Mouse (Mus musculus) midbrain, embryonic 14.5 days (tissue): Measurements from ENCODE around the gene Cacnb1. TPM values are rescaled to one million over a fixed set of nuclear protein-coding genes. Genes with fewer than 3 reads are reported as not detected.

ENCODE experiments used
- ATAC-seq: fragments of 200-750 bp; cut with Nextera tagmentation; 2 replicates; pipeline ENCODE4 v1.8.0; 2017; ENCODE audit warnings: moderate number of reproducible peaks, moderate library complexity; ENCODE audit not compliant: low FRiP score, low TSS enrichment
- DNase-seq: peaks from one replicate; pipeline ENCODE4 v3.0.0-alpha.2; 2015
- H3K27ac ChIP-seq: fragments of 300-500 bp; sonication (generic); replicated peaks from 2 replicates; pipeline ENCODE4 v1.5.1; 2014; ENCODE audit warnings: mild to moderate bottlenecking, low read depth, low read length, moderate library complexity
- H3K27me3 ChIP-seq: fragments of 300-500 bp; sonication (generic); 2 replicates; pipeline ENCODE4 v1.6.1; 2014; ENCODE audit warnings: low read length, control low read depth, mixed read lengths; ENCODE audit not compliant: control insufficient read depth, insufficient read depth
- H3K36me3 ChIP-seq: fragments of 300-500 bp; sonication (generic); 2 replicates; pipeline ENCODE4 v1.6.1; 2014; ENCODE audit warnings: low read length, control low read depth; ENCODE audit not compliant: control insufficient read depth, insufficient read depth
- H3K4me1 ChIP-seq: fragments of 300-500 bp; sonication (generic); 2 replicates; pipeline ENCODE4 v1.6.1; 2014; ENCODE audit warnings: mild to moderate bottlenecking, antibody characterized with exemption, low read length, control low read depth; ENCODE audit not compliant: control insufficient read depth, insufficient read depth
- H3K4me2 ChIP-seq: fragments of 300-500 bp; sonication (generic); 2 replicates; pipeline ENCODE4 v1.6.1; 2014; ENCODE audit warnings: mild to moderate bottlenecking, low read length, moderate library complexity
- H3K4me3 ChIP-seq: fragments of 300-500 bp; sonication (generic); replicated peaks from 2 replicates; pipeline ENCODE4 v1.5.1; 2014; ENCODE audit warnings: low read depth, low read length
- H3K9ac ChIP-seq: fragments of 300-500 bp; sonication (generic); replicated peaks from 2 replicates; pipeline ENCODE4 v1.6.1; 2014; ENCODE audit warnings: mild to moderate bottlenecking, low read length, moderate library complexity
- H3K9me3 ChIP-seq: fragments of 300-500 bp; sonication (generic); 2 replicates; pipeline ENCODE4 v1.6.1; 2016; ENCODE audit warnings: low read length, control low read depth, mixed read lengths; ENCODE audit not compliant: control insufficient read depth
- WGBS: fragments of 180-500 bp; shearing (Covaris S2); extraction: QIAGEN DNeasy Blood & Tissue Kit; methylation state at CpG from one replicate; pipeline ENCODE4 v1.1.7; 2014; 5-methylcytosine and 5-hydroxymethylcytosine counted together
- polyA plus RNA-seq: library from polyadenylated mRNA; unstranded; fragments of >200 nt; fragmentation: Nextera tagmentation; extraction: Ambion mirVana; gene quantifications from 2 replicates; pipeline ENCODE4 v1.2.1, GENCODE M21; 2014

Cacnb1 gene
- polyA plus RNA-seq, 1 experiment from 2014 or later, result 40.6 TPM

GRCm38 (mm10) chr11:97994539-97995100 lies 28.2 kb downstream of the Cacnb1 start:
- H3K9me3 ChIP-seq, result no peaks in the 10 kb centered on the region
- DNase-seq, result peak; percentile 73

GRCm38 (mm10) chr11:97988530-97989096 lies 34.2 kb downstream of the Cacnb1 start:
- Histone ChIP-seq H3K4me3 (peak overlapping the region; percentile 75), H3K4me1 (peaks cover 7% of the 10 kb centered on the region; the same call in 1 of the 2 replicates), H3K27me3 (peaks cover 27% of the 10 kb centered on the region), H3K4me2 (peak overlapping the region; percentile 64), H3K36me3 (no peaks in the 10 kb centered on the region), H3K9me3 (no peaks in the 10 kb centered on the region), H3K9ac (peak overlapping the region; percentile 73), H3K27ac (peak overlapping the region; percentile 82)
- DNase-seq (peak; percentile 94), ATAC-seq (peak; percentile 86)
- WGBS, result under 1% methylated on average over 26 of the region's 26 CpGs

More at GRCm38 (mm10) chr11:97994539-97995100, 28.2 kb downstream of the Cacnb1 start:
- H3K9ac ChIP-seq, result peak overlapping the region; percentile 39; the same call in 1 of the 2 replicates
- H3K36me3 ChIP-seq, result no peaks in the 10 kb centered on the region
- H3K4me3 ChIP-seq, result peak overlapping the region; percentile 38
- 0 out of 2 replicates have a peak, but pooled peaks have one; percentile 24 for ATAC-seq
- H3K27me3 ChIP-seq, result no peaks in the 10 kb centered on the region
- no peak overlapping the region for H3K27ac ChIP-seq
- H3K4me2 ChIP-seq, result peak overlapping the region; percentile 69
- H3K4me1 ChIP-seq, result peaks cover 9% of the 10 kb centered on the region
- 7% methylated on average over 13 of the region's 13 CpGs for WGBS

DNA sequence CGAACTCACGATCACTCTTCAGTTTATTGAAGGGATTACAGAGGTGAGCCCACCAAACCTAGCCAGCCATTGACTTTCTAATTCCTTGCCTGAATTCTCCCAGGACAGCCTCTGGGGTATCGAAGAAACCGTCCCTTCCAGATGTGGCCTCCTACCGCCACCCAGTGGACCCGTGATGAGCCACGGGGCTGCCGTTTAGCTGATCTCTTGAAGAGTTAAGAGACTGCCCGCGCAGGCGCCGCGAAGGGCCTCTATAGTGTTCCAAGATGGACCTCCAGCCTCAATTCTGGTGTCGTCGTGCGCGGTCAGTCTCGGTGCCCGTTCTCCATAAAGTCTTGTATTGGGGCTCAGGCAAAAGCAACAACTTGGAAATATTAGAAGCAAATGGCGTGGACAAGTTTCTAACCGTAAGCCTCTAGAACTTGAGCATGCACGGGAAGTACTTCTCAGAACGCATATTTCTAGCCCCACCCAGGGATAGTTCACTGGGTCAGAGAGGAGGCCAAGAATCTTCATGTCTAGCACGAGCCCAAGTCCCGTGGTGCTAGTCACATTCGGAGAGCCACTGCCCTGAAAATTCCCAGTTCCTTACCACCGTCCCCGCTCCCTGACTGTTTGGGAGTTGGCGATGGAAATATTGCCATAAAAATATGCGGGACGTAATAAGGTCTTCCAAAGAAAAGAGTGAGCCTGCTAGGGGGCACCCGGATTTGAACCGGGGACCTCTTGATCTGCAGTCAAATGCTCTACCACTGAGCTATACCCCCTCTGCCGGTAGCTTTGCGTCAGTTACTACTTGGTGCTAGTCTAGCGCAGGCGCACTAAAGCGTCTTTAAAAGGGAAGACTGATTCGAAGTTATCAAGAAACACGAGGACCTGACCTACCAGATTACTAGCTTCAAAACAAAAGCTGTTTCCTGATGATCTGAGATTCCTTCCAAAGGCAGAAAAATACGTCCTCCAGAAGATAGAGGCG lies 35.0 kb downstream of the Cacnb1 start:
- peak overlapping the region; percentile 66 for H3K4me2 ChIP-seq
- peak overlapping the region; percentile 73 for H3K9ac ChIP-seq
- peaks cover 7% of the 10 kb centered on the region; the same call in 1 of the 2 replicates for H3K4me1 ChIP-seq
- under 1% methylated on average over 42 of the region's 42 CpGs for WGBS
- H3K4me3 ChIP-seq, result peak overlapping the region; percentile 75
- H3K27ac ChIP-seq, result peak overlapping the region; percentile 82
- H3K9me3 ChIP-seq, result no peaks in the 10 kb centered on the region
- H3K27me3 ChIP-seq, result peaks cover 27% of the 10 kb centered on the region
- ATAC-seq (peak; percentile 74), DNase-seq (peak; percentile 95)
- no peaks in the 10 kb centered on the region for H3K36me3 ChIP-seq

DNA sequence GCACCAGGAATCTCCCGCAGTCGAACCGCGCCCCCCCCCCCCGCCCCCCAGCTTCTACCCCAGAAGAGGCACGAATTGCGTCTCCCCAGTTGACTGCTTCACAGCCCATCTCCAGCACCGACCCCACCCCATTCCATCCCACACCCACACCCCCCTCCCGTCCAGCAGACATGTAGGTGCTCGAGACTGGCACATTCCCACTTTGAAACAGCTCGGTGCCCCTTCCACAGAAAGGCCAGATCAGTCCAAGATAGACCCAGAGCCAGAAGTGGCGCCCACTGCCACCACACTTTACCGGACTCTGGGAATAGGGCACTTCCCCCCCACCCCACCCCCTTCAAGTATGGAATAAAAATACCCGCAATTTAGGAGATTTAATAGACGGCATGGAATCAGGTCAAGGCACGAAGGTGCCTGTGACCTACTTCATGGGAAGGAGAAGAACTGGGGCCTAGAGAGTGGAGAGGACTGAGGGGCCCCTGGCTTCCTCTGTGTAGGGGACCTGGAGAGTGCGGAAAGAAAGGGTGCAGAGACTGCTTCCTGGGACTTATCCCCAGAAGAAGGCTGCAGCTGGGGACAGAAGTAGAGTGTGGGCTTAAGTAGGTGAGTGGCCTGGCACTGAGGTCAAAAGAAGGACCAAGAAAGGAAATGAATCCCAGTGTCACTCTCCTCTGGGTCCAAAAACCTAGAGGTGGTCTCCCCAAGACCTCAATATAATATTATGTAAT lies 35.9 kb downstream of the Cacnb1 start:
- DNase-seq (no peak), ATAC-seq (no peak)
- H3K27ac ChIP-seq, result no peak overlapping the region; the same call in 1 of the 2 replicates
- peak overlapping the region; percentile 75 for H3K4me3 ChIP-seq
- no peaks in the 10 kb centered on the region for H3K9me3 ChIP-seq
- H3K27me3 ChIP-seq, result peaks cover 27% of the 10 kb centered on the region
- H3K36me3 ChIP-seq, result no peaks in the 10 kb centered on the region
- 0 out of 2 replicates have a peak overlapping the region, but pooled peaks have one; percentile 58 for H3K9ac ChIP-seq
- H3K4me2 ChIP-seq, result peak overlapping the region; percentile 76
- peaks cover 7% of the 10 kb centered on the region; the same call in 1 of the 2 replicates for H3K4me1 ChIP-seq
- 30% methylated on average over 17 of the region's 17 CpGs for WGBS

DNA sequence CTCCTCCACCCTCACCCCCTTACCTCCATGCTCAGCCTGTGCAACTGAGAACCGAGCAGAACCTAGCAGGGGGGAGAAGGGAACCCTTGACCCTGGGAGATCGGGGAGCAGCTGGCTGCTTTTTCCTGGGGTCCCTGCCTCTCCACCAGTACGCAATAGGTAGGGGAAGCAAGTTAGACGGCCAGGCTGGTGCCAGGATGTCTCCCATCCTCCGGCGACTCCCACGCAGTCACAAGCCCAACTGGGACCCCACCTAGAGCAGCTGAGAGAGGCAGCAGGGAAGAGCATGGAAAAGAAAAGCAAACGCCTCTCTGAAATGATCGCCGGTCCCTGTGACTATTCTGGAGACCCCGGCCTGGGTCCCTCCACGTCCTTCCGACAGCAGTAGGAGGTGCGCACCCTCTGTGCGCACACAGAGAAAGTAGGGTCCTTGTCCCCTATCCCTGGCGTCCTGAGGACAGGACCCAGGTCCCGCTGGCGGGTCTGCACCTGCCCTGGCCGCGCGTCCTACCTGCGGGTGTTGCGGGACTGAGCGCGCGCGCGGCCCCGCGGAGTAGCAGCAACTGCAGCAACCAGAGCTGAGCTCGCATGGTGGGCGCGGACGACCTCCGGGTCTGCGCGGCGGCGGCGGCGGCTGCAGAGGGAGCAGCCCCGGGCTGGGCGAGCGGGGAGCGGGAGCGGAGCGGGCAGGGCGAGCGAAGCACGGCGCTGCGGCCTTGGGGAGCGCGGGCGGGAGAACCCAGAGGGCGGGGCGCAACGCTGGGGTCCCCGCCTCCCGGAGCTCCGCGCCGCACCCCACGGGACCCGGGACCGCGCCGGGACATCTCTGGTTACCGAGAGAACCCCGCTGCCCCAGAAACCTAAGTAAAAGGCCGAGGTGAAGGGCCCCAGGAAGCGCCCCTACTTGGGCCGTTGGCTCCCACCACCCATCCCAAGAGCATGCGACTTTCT lies 36.8 kb downstream of the Cacnb1 start, which contains the start of gene Plxdc1:
TSS of gene Plxdc1 (minus strand) at position 718 of the 951 bp plus-strand sequence.
- H3K27ac ChIP-seq, result no peak within 1 kb of the TSS; the same call in 1 of the 2 replicates
- WGBS, result 2% methylated on average over 74 of the region's 74 CpGs
- H3K4me1 ChIP-seq, result peaks cover 7% of the 10 kb centered on the region; the same call in 1 of the 2 replicates
- peak within 1 kb of the TSS; percentile 76 for H3K4me2 ChIP-seq
- ATAC-seq (no peak), DNase-seq (peak; percentile 64)
- H3K9ac ChIP-seq, result peak within 1 kb of the TSS; percentile 58
- peak within 1 kb of the TSS; percentile 75 for H3K4me3 ChIP-seq
- H3K27me3 ChIP-seq, result peaks cover 27% of the 10 kb centered on the region
- H3K9me3 ChIP-seq, result no peaks in the 10 kb centered on the region
- H3K36me3 ChIP-seq, result no peaks in the 10 kb centered on the region

- ATAC-seq (no peak), DNase-seq (no peak)
- H3K4me3 ChIP-seq, result no peak overlapping the region
- peaks cover 3% of the 10 kb centered on the region; the same call in 1 of the 2 replicates for H3K4me1 ChIP-seq
- H3K27ac ChIP-seq, result no peak overlapping the region
- H3K9ac ChIP-seq, result no peak overlapping the region
- no peaks in the 10 kb centered on the region for H3K9me3 ChIP-seq
- peaks cover 27% of the 10 kb centered on the region for H3K27me3 ChIP-seq
- 59% methylated on average over 1 of the region's 1 CpGs for WGBS
- H3K36me3 ChIP-seq, result no peaks in the 10 kb centered on the region
- no peak overlapping the region for H3K4me2 ChIP-seq
Measured at GRCm38 (mm10) chr11:97983983-97984382, 38.9 kb downstream of the Cacnb1 start.

DNA sequence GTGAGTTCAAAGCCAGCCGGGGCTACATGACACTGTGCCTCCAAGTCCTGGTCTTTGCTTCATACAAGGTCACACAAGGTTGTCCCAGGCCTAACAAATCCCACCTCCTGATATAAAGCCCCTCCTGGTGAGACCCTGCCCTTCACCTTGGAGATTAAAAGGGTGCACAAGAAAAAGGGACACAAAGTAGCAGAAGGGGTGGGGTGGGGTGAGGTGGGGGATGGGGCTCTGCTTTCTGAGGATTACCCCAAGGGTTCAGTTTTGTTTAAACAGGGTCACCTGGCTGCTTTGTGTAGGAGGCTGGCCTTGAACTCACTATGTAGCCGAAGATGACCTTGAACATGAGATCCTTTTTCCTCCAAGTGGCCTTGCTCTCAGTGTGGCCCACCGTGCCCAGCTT lies 39.3 kb downstream of the Cacnb1 start:
- Histone ChIP-seq H3K4me2 (no peak overlapping the region), H3K27me3 (peaks cover 27% of the 10 kb centered on the region), H3K4me3 (no peak overlapping the region), H3K9ac (no peak overlapping the region), H3K4me1 (peaks cover 3% of the 10 kb centered on the region; the same call in 1 of the 2 replicates), H3K27ac (no peak overlapping the region), H3K36me3 (no peaks in the 10 kb centered on the region), H3K9me3 (no peaks in the 10 kb centered on the region)
- WGBS, result 91% methylated on average over 3 of the region's 3 CpGs
- DNase-seq, result no peak
- no peak for ATAC-seq
